Mouse (Mus musculus) megakaryocyte, embryonic 14.5 days (primary cell): ENCODE data around the gene Iyd. TPM values are rescaled to one million over a fixed set of nuclear protein-coding genes. Genes with fewer than 3 reads are reported as not detected.

Experiments
- H3K27me3 ChIP-seq: replicated peaks from 2 replicates; pipeline ENCODE3; 2012; ENCODE audit warnings: inconsistent platforms
- H3K36me3 ChIP-seq: replicated peaks from 2 replicates; pipeline ENCODE3; 2012; ENCODE audit warnings: low read length, inconsistent platforms, mixed read lengths
- H3K4me1 ChIP-seq: 2 replicates; pipeline ENCODE4 v1.6.1; 2012; ENCODE audit warnings: inconsistent platforms
- H3K4me3 ChIP-seq: replicated peaks from 2 replicates; pipeline ENCODE3; 2012; ENCODE audit warnings: moderate library complexity, mild to moderate bottlenecking, inconsistent platforms
- H3K9me3 ChIP-seq: 2 replicates; pipeline ENCODE4 v1.6.1; 2012; ENCODE audit warnings: inconsistent platforms
- FLI1 ChIP-seq: IDR thresholded peaks from 2 replicates; pipeline ENCODE4 v1.6.1; 2012; ENCODE audit warnings: low read length, inconsistent platforms, mixed read lengths
- GATA1 ChIP-seq: IDR thresholded peaks from 3 replicates; pipeline ENCODE4 v1.6.1; 2012; ENCODE audit warnings: mixed read lengths, low read length, inconsistent platforms, borderline replicate concordance
- polyA plus RNA-seq: library from polyadenylated mRNA; stranded (reverse); fragments of >175 nt; gene quantifications from 2 replicates; pipeline ENCODE4 v1.2.3, GENCODE M21; 2012; ENCODE audit warnings: low replicate concordance; ENCODE audit not compliant: insufficient read depth

Iyd gene
- polyA plus RNA-seq, 1 experiment, result not detected

DNA sequence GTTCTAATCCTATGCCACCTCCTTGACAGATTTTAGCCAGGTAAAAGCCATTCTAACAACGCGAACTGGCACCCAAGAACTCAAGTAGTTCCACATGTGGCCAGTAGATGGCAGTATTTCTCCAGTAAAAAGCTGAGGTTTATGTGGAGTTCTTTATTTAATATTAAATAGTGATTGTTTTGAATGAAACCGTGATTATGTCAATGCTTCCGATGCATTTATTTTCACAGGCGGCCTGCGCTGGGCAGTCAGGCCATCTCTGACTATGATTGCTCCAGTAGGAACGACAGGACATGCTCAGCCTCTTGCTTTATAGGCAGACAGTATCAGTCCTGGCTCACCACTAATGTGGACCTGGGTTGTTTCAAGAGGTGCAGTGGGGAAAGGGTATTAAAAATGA is 5.6 kb upstream of the Iyd start:
- Histone ChIP-seq H3K9me3 (no peaks in the 10 kb centered on the region), H3K4me1 (no peaks in the 10 kb centered on the region), H3K4me3 (no peak overlapping the region), H3K27me3 (no peaks in the 10 kb centered on the region), H3K36me3 (no peaks in the 10 kb centered on the region)
- TF ChIP-seq GATA1, result no peak
- TF ChIP-seq FLI1, result no peak

DNA sequence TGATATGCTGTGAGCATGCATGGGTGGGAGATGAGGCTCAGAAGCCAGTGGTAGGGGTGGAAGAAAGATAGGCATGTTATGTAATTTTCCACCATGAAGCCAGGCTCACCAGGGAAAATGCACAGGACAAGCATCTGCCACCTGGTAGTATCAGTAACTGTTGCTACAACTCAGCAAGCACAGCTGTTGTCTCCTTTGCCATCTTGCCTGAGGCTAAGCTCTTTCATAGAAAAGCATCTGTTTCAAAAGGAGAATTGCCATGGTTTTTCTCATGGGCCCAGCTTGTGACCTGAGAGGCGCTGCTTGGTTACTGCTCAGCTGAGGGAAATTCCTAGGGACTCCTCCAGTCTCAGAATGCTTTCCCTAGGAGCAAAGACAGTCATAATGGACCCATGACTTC is 3.7 kb upstream of the Iyd start:
- Histone ChIP-seq H3K9me3 (no peaks in the 10 kb centered on the region), H3K4me1 (no peaks in the 10 kb centered on the region), H3K27me3 (no peaks in the 10 kb centered on the region), H3K4me3 (no peak overlapping the region), H3K36me3 (no peaks in the 10 kb centered on the region)
- TF ChIP-seq FLI1, result no peak
- no peak for TF ChIP-seq GATA1

- H3K9me3 ChIP-seq, result peaks cover 12% of the 10 kb centered on the region
- H3K36me3 ChIP-seq, result no peaks in the 10 kb centered on the region
- H3K27me3 ChIP-seq, result no peaks in the 10 kb centered on the region
- no peak overlapping the region for H3K4me3 ChIP-seq
- TF ChIP-seq FLI1, result no peak
- TF ChIP-seq GATA1, result no peak
- no peaks in the 10 kb centered on the region for H3K4me1 ChIP-seq
Observed at GRCm38 (mm10) chr10:3549384-3549783, 9.3 kb downstream of the Iyd start.

- Histone ChIP-seq H3K36me3 (no peaks in the 10 kb centered on the region), H3K4me3 (no peak overlapping the region), H3K27me3 (no peaks in the 10 kb centered on the region), H3K9me3 (peaks cover 8% of the 10 kb centered on the region; the same call in 1 of the 2 replicates), H3K4me1 (no peaks in the 10 kb centered on the region)
- no peak for TF ChIP-seq GATA1
- TF ChIP-seq FLI1, result no peak
Observed at GRCm38 (mm10) chr10:3555128-3555527, 15.1 kb downstream of the Iyd start.

DNA sequence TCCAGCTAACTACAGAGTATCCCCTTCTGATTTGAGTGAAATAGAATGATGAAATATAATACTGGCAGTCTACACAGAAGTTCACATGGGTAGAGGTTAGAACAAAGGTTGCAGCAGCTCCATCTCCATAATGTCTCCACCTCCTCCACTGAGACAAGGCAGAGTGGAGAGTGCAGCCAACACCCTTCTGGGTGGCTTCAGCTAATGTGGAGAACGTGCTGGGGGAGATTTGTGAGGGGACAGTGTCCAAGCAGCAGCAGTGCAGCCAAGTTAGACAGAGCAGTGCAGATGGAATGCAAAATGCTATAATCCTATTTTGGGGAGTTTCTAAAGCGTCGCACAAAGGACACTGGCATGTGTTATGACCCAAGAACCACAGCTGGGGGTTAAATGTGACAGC is 16.5 kb downstream of the Iyd start:
- Histone ChIP-seq H3K4me1 (no peaks in the 10 kb centered on the region), H3K4me3 (no peak overlapping the region), H3K9me3 (peaks cover 4% of the 10 kb centered on the region; the same call in 1 of the 2 replicates), H3K27me3 (no peaks in the 10 kb centered on the region), H3K36me3 (no peaks in the 10 kb centered on the region)
- TF ChIP-seq FLI1 (no peak), GATA1 (no peak)

DNA sequence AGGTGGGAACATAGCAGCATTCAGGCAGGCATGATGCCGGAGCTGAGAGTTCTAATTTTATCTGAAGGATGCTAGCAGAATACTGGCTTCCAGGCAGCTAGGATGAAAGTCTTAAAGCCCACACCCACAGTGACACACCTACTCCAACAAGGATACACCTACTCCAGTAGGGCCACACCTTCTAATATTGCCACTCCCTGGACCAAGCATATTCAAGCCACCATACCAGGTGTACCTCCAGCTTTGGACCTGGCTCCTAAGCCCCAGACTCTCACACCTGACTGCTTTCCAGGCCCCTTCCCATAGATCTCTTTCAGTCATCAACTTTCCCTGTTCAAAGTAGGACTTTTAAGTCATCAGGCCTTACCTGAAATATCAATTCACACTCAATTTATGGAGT is 19.1 kb downstream of the Iyd start:
- TF ChIP-seq GATA1 (no peak), FLI1 (no peak)
- H3K4me1 ChIP-seq, result no peaks in the 10 kb centered on the region
- H3K9me3 ChIP-seq, result peaks cover 8% of the 10 kb centered on the region; the same call in 1 of the 2 replicates
- no peaks in the 10 kb centered on the region for H3K36me3 ChIP-seq
- no peak overlapping the region for H3K4me3 ChIP-seq
- no peaks in the 10 kb centered on the region for H3K27me3 ChIP-seq

DNA sequence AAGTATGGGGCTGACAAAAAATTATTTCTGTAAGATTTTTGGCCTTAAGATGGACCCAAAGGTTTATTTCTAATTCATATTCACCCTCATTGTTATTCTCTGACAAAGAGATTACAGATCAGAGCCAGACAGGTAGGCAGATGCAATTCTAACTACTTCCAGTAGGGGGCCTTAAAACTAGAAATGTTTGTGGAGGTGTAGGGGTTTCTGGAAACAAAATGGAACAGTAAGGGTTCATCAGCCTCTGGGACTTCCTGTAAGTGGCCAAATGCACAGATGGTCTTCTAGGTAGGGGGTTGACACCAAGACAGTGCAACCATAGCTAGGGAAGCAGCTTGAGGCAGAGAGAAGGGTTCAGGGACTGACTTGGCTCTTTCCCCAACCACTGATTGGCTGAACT is 22.1 kb downstream of the Iyd start:
- Histone ChIP-seq H3K4me1 (no peaks in the 10 kb centered on the region), H3K27me3 (no peaks in the 10 kb centered on the region), H3K4me3 (no peak overlapping the region), H3K36me3 (no peaks in the 10 kb centered on the region), H3K9me3 (peaks cover 8% of the 10 kb centered on the region; the same call in 1 of the 2 replicates)
- no peak for TF ChIP-seq GATA1
- TF ChIP-seq FLI1, result no peak

DNA sequence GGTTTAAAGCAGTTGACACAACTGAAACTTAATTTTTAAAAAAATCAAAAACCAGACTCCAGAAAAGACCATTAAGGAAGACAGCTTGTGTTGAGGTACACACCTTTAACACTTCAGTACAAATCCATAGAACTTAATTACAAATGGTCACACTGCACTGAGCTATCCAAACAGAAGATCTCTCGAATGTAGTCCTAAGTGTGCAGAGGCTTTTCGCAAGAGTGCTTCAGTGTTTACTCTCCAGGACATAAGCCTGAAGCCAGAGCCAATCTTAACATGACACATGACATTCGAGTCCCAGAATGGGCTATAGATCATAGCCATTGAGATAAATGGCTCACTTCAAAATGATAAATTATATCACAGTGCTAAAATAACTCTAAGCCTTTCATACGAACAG is 25.1 kb downstream of the Iyd start:
- Histone ChIP-seq H3K4me3 (no peak overlapping the region), H3K9me3 (0 out of 2 replicates have a peak, but pooled peaks cover 4% of the 10 kb centered on the region), H3K27me3 (no peaks in the 10 kb centered on the region), H3K4me1 (no peaks in the 10 kb centered on the region), H3K36me3 (no peaks in the 10 kb centered on the region)
- TF ChIP-seq FLI1, result no peak
- TF ChIP-seq GATA1, result no peak

GRCm38 (mm10) chr10:3567821-3568220 is 27.8 kb downstream of the Iyd start:
- TF ChIP-seq FLI1 (no peak), GATA1 (no peak)
- no peak overlapping the region for H3K4me3 ChIP-seq

DNA sequence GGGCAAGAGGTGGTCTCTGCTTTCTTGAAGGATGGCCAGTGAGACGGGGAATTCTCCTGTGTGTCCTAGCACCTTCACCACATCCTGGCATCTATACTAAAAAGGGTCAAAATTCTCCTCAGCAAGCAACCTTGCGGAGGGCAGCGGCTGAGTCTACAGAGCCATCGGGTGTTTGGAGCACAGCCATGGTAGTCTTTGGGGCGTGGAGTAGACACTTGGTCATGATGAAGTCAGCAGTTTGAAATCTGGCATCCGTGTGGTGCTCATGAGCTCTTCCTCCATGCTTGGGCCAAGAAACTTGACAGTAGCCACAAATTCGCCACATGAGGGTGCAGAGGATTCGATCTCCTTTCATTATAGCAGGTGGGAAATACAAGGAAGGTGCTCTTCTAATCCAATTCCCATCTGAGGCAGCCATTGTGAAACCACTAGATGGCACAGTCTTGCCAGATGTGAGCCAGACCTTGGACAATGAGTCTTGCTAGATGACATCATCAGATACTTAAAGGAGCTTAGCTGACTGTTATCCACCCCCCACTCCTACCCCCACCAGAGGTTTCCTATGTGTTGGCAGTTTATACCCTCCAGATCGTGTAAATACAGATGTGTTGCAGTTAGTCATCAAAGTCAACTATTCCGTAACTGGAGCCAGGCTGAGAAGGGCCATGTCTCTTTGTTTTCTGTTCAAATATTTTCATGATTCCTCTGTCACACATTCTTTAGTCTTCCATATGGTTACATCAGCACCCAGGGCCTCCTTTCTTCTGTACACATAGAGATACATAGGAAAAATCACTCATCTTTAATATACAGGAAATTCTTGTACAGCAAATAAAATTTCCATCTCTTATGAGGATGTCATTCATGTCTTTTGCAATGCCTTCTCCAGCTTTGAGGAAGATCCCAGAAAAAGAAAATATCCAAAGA is 32.9 kb downstream of the Iyd start:
- H3K36me3 ChIP-seq, result no peaks in the 10 kb centered on the region
- H3K9me3 ChIP-seq, result 0 out of 2 replicates have a peak, but pooled peaks cover 4% of the 10 kb centered on the region
- no peaks in the 10 kb centered on the region for H3K27me3 ChIP-seq
- H3K4me1 ChIP-seq, result no peaks in the 10 kb centered on the region
- no peak overlapping the region for H3K4me3 ChIP-seq
- TF ChIP-seq GATA1 (no peak), FLI1 (no peak)

More at GRCm38 (mm10) chr10:3567821-3568220, 27.8 kb downstream of the Iyd start:
- no peaks in the 10 kb centered on the region for H3K36me3 ChIP-seq
- no peaks in the 10 kb centered on the region for H3K27me3 ChIP-seq
- H3K9me3 ChIP-seq, result 0 out of 2 replicates have a peak, but pooled peaks cover 4% of the 10 kb centered on the region
- no peaks in the 10 kb centered on the region for H3K4me1 ChIP-seq
